In the genomic region with DNA sequence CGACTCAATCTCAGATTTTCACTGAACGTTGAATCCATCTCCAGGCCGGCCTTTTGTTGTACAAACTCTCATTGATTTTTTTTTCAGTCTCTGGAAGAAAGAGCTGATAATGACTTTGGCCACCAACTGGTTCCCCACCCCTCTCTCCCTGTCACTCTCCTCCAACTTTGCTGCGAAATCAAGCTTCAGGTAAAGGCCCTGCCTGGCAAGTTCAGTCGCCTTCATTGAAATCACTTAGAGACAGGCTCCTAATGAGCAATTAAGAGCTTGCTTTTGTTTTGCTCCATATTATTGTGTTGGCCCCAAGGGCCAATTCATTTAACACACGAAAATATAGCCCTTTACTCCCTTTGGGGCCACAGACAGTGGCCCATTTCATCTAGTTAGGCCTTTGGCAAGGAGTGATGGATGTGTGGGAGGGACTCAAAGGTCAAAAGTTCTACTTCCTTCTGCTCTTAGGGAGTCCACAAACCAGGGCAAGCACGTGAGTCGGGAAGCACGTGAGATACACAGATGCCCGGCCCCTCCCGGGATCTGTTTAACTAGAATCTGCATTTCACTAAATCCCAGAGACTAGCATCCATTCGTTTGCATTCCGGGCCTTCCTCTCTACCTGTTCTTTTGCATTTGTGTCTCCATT, we compare ENCODE assay signal across 13 mouse cellular contexts.
DNase-seq lines count a peak whose midpoint lies in the region; ATAC-seq lines count a peak whose summit lies in the region.
"Had no signal": no experiment of that assay in that cellular context is flagged by ENCODE, and none has a peak within 500 bp of the region (broad histone marks: within the 10 kb centered on the region; RNA-seq: fewer than 3 reads in every experiment).

No protein-coding gene starts in this region.

- no peak overlapping the region; the same call in 1 of the 2 replicates for H3K27ac ChIP-seq in forebrain, embryonic 14.5 days (ENCODE audit: low read depth, low read length)
- H3K27ac ChIP-seq in neural tube, embryonic 11.5 days (ENCODE audit: low read depth, low read length) = no peak overlapping the region
- H3K27ac ChIP-seq: embryonic facial prominence, embryonic 15.5 days had no signal

- no peaks in the 10 kb centered on the region for H3K27me3 ChIP-seq in forebrain, embryonic 14.5 days (replicated peaks; ENCODE audit: control insufficient read depth, insufficient read depth, low read length)
- H3K27me3 ChIP-seq in neural tube, embryonic 11.5 days (ENCODE audit: control insufficient read depth, insufficient read depth, low read length) = no peaks in the 10 kb centered on the region
- H3K27me3 ChIP-seq: embryonic facial prominence, embryonic 15.5 days had no signal

- peak; percentile 63 for ATAC-seq in forebrain, embryonic 14.5 days
- ATAC-seq in neural tube, embryonic 11.5 days (ENCODE audit: insufficient read depth, low FRiP score, low TSS enrichment) = no peak

- H3K4me2 ChIP-seq in forebrain, embryonic 14.5 days (ENCODE audit: low read length) = 0 out of 2 replicates have a peak overlapping the region, but pooled peaks have one; percentile 14
- no peak overlapping the region for H3K4me2 ChIP-seq in neural tube, embryonic 11.5 days (ENCODE audit: low read depth)
- H3K4me2 ChIP-seq: embryonic facial prominence, embryonic 15.5 days; lung, embryonic 14.5 days had no signal

- H3K9ac ChIP-seq in forebrain, embryonic 14.5 days (ENCODE audit: low read length) = no peak overlapping the region
- H3K9ac ChIP-seq in neural tube, embryonic 11.5 days (ENCODE audit: low read length) = no peak overlapping the region
- H3K9ac ChIP-seq: embryonic facial prominence, embryonic 15.5 days; lung, embryonic 14.5 days had no signal

- no peaks in the 10 kb centered on the region for H3K36me3 ChIP-seq in forebrain, embryonic 14.5 days (ENCODE audit: control insufficient read depth, insufficient read depth, low read length)
- H3K36me3 ChIP-seq in neural tube, embryonic 11.5 days (ENCODE audit: control insufficient read depth, insufficient read depth, low read length) = no peaks in the 10 kb centered on the region
- H3K36me3 ChIP-seq: embryonic facial prominence, embryonic 15.5 days had no signal

- WGBS in forebrain, embryonic 14.5 days = 15% methylated on average over 13 of the region's 13 CpGs
- 10% methylated on average over 13 of the region's 13 CpGs for WGBS in neural tube, embryonic 11.5 days

- peak; percentile 34 for DNase-seq in kidney, adult 9 months
- DNase-seq in kidney, postnatal 14 days = no peak
- DNase-seq in WW6 (ENCODE audit: low read depth, low spot score) (peak; percentile 31), MN1 (ENCODE audit: low spot score) (no peak)
- DNase-seq in forebrain, embryonic 14.5 days (ENCODE audit: low spot score) = peak; percentile 65
- DNase-seq in neural tube, embryonic 11.5 days (ENCODE audit: low spot score) = peak; percentile 69
- no peak for DNase-seq in thymus, postnatal 25 days
- DNase-seq in layer of hippocampus, adult 11-12 months (ENCODE audit: low spot score) = no peak
- DNase-seq: gastrocnemius, postnatal 14 days; left cerebral cortex, postnatal 4 days had no signal

- H3K4me1 ChIP-seq in forebrain, embryonic 14.5 days (ENCODE audit: control insufficient read depth, insufficient read depth, low read length) = peaks cover 15% of the 10 kb centered on the region; the same call in 1 of the 2 replicates
- H3K4me1 ChIP-seq in neural tube, embryonic 11.5 days (ENCODE audit: control insufficient read depth, insufficient read depth, low read length) = peaks cover 24% of the 10 kb centered on the region

- H3K4me3 ChIP-seq in forebrain, embryonic 14.5 days (ENCODE audit: low read depth, low read length) = no peak overlapping the region
- H3K4me3 ChIP-seq in neural tube, embryonic 11.5 days (ENCODE audit: low read depth, low read length) = no peak overlapping the region
- H3K4me3 ChIP-seq: embryonic facial prominence, embryonic 15.5 days; myocyte had no signal

- no peaks in the 10 kb centered on the region for H3K9me3 ChIP-seq in forebrain, embryonic 14.5 days (replicated peaks; ENCODE audit: control insufficient read depth, low read length)
- no peaks in the 10 kb centered on the region for H3K9me3 ChIP-seq in neural tube, embryonic 11.5 days (ENCODE audit: control insufficient read depth, low read length)
- H3K9me3 ChIP-seq: embryonic facial prominence, embryonic 15.5 days had no signal

Comparison
In these comparisons a context has a peak if more than half of its experiments do, and no peak if none do; other contexts are left out.
1. DNase-seq: peak in kidney, adult 9 months (single experiment), WW6 (single experiment), forebrain, embryonic 14.5 days (single experiment) and neural tube, embryonic 11.5 days (single experiment); none in kidney, postnatal 14 days (single experiment), MN1 (single experiment), thymus, postnatal 25 days (single experiment) and layer of hippocampus, adult 11-12 months (single experiment).